Mouse (Mus musculus) lung, postnatal 36 days (tissue): ENCODE results near the gene Slc16a12.
A peak's percentile ranks its signal among the peaks of the same experiment; 100 is the strongest.
"Not testable (repeated sequence)": the region's sequence is repeated elsewhere in the genome, so short reads cannot be mapped to it uniquely, and the experiment has no call there.

ENCODE experiments used
- DNase-seq: peaks from one replicate; pipeline ENCODE4 v3.0.0; 2022; ENCODE audit warnings: mixed read lengths

The Slc16a12 gene

GRCm38 (mm10) chr19:34746688-34747504, at the start of gene Slc16a12:
Slc16a12 (minus strand) TSS chr19:34747289.
- DNase-seq, result peak; percentile 72

- no peak for DNase-seq
Measured at GRCm38 (mm10) chr19:34796396-34796795, 49.3 kb upstream of the Slc16a12 start.

GRCm38 (mm10) chr19:34782491-34782890, 35.4 kb upstream of the Slc16a12 start:
- no peak for DNase-seq

- DNase-seq, result no peak
Measured at GRCm38 (mm10) chr19:34778993-34779392, 31.9 kb upstream of the Slc16a12 start.

GRCm38 (mm10) chr19:34778098-34778497, 31.0 kb upstream of the Slc16a12 start:
- peak; percentile 15 for DNase-seq

GRCm38 (mm10) chr19:34772775-34773174, 25.7 kb upstream of the Slc16a12 start:
- DNase-seq, result peak; percentile 80

GRCm38 (mm10) chr19:34770764-34771163, 23.7 kb upstream of the Slc16a12 start:
- no peak for DNase-seq

GRCm38 (mm10) chr19:34758754-34759153, 11.7 kb upstream of the Slc16a12 start:
- DNase-seq, result no peak

GRCm38 (mm10) chr19:34756561-34757240, 9.6 kb upstream of the Slc16a12 start:
- no peak for DNase-seq

GRCm38 (mm10) chr19:34755680-34756079, 8.6 kb upstream of the Slc16a12 start:
- DNase-seq, result no peak

GRCm38 (mm10) chr19:34753243-34753642, 6.2 kb upstream of the Slc16a12 start:
- DNase-seq, result no peak

GRCm38 (mm10) chr19:34752391-34753092, 5.5 kb upstream of the Slc16a12 start:
- peak; percentile 48 for DNase-seq

GRCm38 (mm10) chr19:34751150-34751549, 4.1 kb upstream of the Slc16a12 start:
- peak; percentile 77 for DNase-seq

- no peak for DNase-seq
Measured at GRCm38 (mm10) chr19:34748992-34749391, 1.9 kb upstream of the Slc16a12 start.

GRCm38 (mm10) chr19:34747969-34748368, 880 bp upstream of the Slc16a12 start:
- DNase-seq, result not testable (repeated sequence)

- no peak for DNase-seq
Measured at GRCm38 (mm10) chr19:34746201-34746600, 888 bp downstream of the Slc16a12 start.

GRCm38 (mm10) chr19:34745012-34745411, 2.1 kb downstream of the Slc16a12 start:
- no peak for DNase-seq

GRCm38 (mm10) chr19:34737916-34738315, 9.2 kb downstream of the Slc16a12 start:
- no peak for DNase-seq

GRCm38 (mm10) chr19:34735900-34736299, 11.2 kb downstream of the Slc16a12 start:
- DNase-seq, result no peak

- DNase-seq, result no peak
Measured at GRCm38 (mm10) chr19:34733020-34733419, 14.1 kb downstream of the Slc16a12 start.

GRCm38 (mm10) chr19:34731356-34731755, 15.7 kb downstream of the Slc16a12 start:
- no peak for DNase-seq

- DNase-seq, result no peak
Measured at GRCm38 (mm10) chr19:34730584-34730983, 16.5 kb downstream of the Slc16a12 start.

GRCm38 (mm10) chr19:34729505-34729904, 17.6 kb downstream of the Slc16a12 start:
- DNase-seq, result no peak
